Mouse (Mus musculus) heart, postnatal 0 days (tissue): ENCODE results near the gene Cpvl.

Experiments
- CTCF ChIP-seq: IDR thresholded peaks from 2 replicates; pipeline ENCODE4 v1.5.1; 2016; ENCODE audit warnings: antibody characterized with exemption, control low read depth, low read depth
- EP300 ChIP-seq: IDR thresholded peaks from 2 replicates; pipeline ENCODE4 v1.6.1; 2016; ENCODE audit warnings: antibody characterized with exemption, low read depth

DNA sequence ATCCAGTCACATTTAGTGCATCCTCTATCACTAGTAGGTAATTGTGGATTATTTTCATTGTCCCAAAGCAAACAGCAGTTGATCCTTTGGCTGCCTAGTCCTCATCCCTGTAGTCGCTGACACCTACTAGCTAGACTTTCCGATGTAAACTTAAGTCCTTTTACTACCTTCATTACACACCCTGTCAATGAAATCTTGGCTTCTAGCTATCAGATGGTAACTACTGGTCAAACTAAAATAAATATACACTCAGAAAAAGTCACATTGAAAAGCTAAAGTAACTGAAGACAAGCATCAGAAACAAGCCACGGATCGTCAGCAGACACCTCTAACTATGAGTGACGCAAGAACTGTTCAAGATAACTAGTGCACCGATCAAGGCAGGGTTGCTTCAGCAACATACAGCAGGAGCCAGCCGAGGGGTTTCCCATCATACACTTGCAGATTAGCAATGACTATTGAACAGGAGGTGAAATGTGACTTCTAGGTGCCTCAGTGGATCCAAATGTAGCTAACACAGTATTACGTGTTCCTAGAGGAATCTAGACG is 103.5 kb downstream of the Cpvl start:
- no peak for TF ChIP-seq CTCF
- no peak for TF ChIP-seq EP300
